Mouse (Mus musculus): ENCODE measurements at regions not wholly inside any gene's neighbourhood (a gene's known extent, or its start where the extent isn't known, plus 50 kb on each side); places are given as distances from the start of the nearest gene placed in this dataset.

GRCm38 (mm10) chr2:131436149-131436548 lies 55.1 kb upstream of the Smox start:
- DNase-seq: no peak

- DNase-seq: no peak
Measured at GRCm38 (mm10) chr2:131430474-131430873, 60.8 kb upstream of the Smox start.

GRCm38 (mm10) chr2:131428089-131428488 lies 63.2 kb upstream of the Smox start:
- no peak for DNase-seq

- peak; percentile 39 for DNase-seq
Measured at GRCm38 (mm10) chr2:131426941-131427340, 64.4 kb upstream of the Smox start.

- no peak for DNase-seq
Measured at GRCm38 (mm10) chr2:131423616-131424320, 67.5 kb upstream of the Smox start.

GRCm38 (mm10) chr2:131422907-131423445 lies 68.3 kb upstream of the Smox start:
- DNase-seq: peak; percentile 31

- DNase-seq: no peak
Measured at GRCm38 (mm10) chr2:131418130-131418529, 65.4 kb upstream of the Rnf24 start.

- no peak for DNase-seq
Measured at GRCm38 (mm10) chr2:131417472-131417871, 64.8 kb upstream of the Rnf24 start.

GRCm38 (mm10) chr2:131416482-131416881 lies 63.8 kb upstream of the Rnf24 start:
- no peak for DNase-seq

- DNase-seq: no peak
Measured at GRCm38 (mm10) chr2:131410906-131411520, 58.3 kb upstream of the Rnf24 start.

- DNase-seq: no peak
Measured at GRCm38 (mm10) chr2:131407337-131407736, 54.6 kb upstream of the Rnf24 start.

- no peak for DNase-seq
Measured at GRCm38 (mm10) chr2:131404218-131404555, 51.5 kb upstream of the Rnf24 start.

GRCm38 (mm10) chr2:131403543-131404217 lies 51.0 kb upstream of the Rnf24 start:
- DNase-seq: no peak

All from adrenal gland, adult 8-10 months (tissue).